Mouse (Mus musculus): Measurements from ENCODE around the gene Fam107b.

DNA sequence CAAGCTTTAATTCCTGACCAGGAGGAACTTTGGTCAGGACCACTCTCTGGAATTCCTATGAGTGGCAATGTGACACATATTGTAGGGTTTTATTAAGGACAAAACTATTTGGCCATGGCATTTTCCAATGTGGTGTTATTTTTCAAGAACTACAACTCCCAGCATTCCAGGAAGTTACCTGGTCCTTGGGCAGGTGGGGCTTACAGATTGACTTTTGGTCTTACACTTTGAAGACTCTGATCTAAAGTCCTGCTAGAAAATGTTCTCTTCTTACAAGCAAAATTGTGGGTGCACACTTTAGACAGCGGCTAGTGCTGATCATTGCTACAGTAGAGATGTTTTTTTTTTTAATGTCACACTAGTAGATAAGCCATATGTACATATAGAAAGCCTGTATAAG is 48.2 kb downstream of the Fam107b start:
- TF ChIP-seq CTCF (IDR thresholded peaks at IDR 0.05; ENCODE audit: insufficient read depth, low read depth, low read length) (no peak), POLR2A (IDR thresholded peaks at IDR 0.05; ENCODE audit: insufficient read depth, low read depth, low read length) (no peak)
